Comparison of ENCODE assay signal across 20 mouse cellular contexts in the genomic region with DNA sequence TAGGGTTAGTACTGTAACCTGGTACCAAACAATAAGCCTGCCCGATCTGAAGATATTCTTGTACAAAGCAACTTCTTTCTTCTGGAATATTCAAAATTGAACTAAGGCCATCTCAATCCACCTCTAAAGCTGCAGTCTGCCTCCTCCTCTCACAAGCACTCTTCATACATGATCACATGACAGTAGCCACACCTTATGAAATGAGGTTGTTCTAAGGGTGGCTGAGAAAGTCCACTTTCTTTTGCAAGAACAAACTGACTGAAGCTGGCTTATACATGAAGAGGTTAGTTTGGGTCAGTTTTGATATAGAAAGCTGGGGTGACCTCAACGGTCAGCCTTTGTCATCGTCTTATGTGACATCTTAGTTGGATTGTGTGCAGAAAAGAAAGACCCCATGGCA. TPM values are rescaled to one million over a fixed set of nuclear protein-coding genes. Genes with fewer than 3 reads are reported as not detected.
"Had no signal": no experiment of that assay in that cellular context is flagged by ENCODE, and none has a peak within 500 bp of the region (broad histone marks: within the 10 kb centered on the region; RNA-seq: fewer than 3 reads in every experiment).

No protein-coding gene starts in this region.

RNA-seq across cellular contexts. Expression of gene Gm7168, which starts 14.1 kb away (rescaled TPM):
- polyA plus RNA-seq: cerebellum, adult 2 months; cortical plate, adult 2 months; embryonic facial prominence, embryonic 10.5 days; embryonic facial prominence, embryonic 11.5 days; embryonic facial prominence, embryonic 12.5 days; embryonic facial prominence, embryonic 13.5 days; embryonic facial prominence, embryonic 14.5 days; embryonic facial prominence, embryonic 15.5 days; erythroblast, embryonic 14.5 days; forebrain, embryonic 10.5 days; forebrain, embryonic 11.5 days; forebrain, embryonic 12.5 days; forebrain, embryonic 13.5 days; forebrain, embryonic 14.5 days; forebrain, embryonic 15.5 days; forebrain, embryonic 16.5 days; forebrain, postnatal 0 days; gonadal fat pad, adult 2 months; heart, adult 2 months had no signal

RNA-seq across cellular contexts. Expression of gene Gm7356, which starts 41.3 kb away (rescaled TPM):
- polyA plus RNA-seq: cerebellum, adult 2 months; cortical plate, adult 2 months; embryonic facial prominence, embryonic 10.5 days; embryonic facial prominence, embryonic 11.5 days; embryonic facial prominence, embryonic 12.5 days; embryonic facial prominence, embryonic 13.5 days; embryonic facial prominence, embryonic 14.5 days; embryonic facial prominence, embryonic 15.5 days; erythroblast, embryonic 14.5 days; forebrain, embryonic 10.5 days; forebrain, embryonic 11.5 days; forebrain, embryonic 12.5 days; forebrain, embryonic 13.5 days; forebrain, embryonic 14.5 days; forebrain, embryonic 15.5 days; forebrain, embryonic 16.5 days; forebrain, postnatal 0 days; frontal cortex, adult 2 months; gonadal fat pad, adult 2 months had no signal
